Mouse (Mus musculus) left cerebral cortex, postnatal 10 days (tissue): ENCODE results near the gene Serinc4. TPM values are rescaled to one million over a fixed set of nuclear protein-coding genes. Genes with fewer than 3 reads are reported as not detected.
"Not testable (repeated sequence)": the region's sequence is repeated elsewhere in the genome, so short reads cannot be mapped to it uniquely, and the experiment has no call there.

ENCODE experiments used
- DNase-seq, 2 experiments: peaks; one replicate each; pipeline ENCODE4 v3.0.0; 2021 to 2022; ENCODE audit warnings: low spot score in 2 of 2, mixed read lengths in 1 of 2; ENCODE audit errors: extremely low spot score in 1 of 2
- intact Hi-C: fragments of 180-260 bp; cut with DNase I; formaldehyde crosslinking; loops from one replicate; pipeline ENCODE4 v1.15.1; 2025
- total RNA-seq, 2 experiments: library from RNA; stranded (reverse); gene quantifications; 2 replicates each; pipeline ENCODE4 v1.2.3; 2021

The Serinc4 gene
- 1 to 10 TPM; 1.2 to 1.3 TPM for total RNA-seq

DNA sequence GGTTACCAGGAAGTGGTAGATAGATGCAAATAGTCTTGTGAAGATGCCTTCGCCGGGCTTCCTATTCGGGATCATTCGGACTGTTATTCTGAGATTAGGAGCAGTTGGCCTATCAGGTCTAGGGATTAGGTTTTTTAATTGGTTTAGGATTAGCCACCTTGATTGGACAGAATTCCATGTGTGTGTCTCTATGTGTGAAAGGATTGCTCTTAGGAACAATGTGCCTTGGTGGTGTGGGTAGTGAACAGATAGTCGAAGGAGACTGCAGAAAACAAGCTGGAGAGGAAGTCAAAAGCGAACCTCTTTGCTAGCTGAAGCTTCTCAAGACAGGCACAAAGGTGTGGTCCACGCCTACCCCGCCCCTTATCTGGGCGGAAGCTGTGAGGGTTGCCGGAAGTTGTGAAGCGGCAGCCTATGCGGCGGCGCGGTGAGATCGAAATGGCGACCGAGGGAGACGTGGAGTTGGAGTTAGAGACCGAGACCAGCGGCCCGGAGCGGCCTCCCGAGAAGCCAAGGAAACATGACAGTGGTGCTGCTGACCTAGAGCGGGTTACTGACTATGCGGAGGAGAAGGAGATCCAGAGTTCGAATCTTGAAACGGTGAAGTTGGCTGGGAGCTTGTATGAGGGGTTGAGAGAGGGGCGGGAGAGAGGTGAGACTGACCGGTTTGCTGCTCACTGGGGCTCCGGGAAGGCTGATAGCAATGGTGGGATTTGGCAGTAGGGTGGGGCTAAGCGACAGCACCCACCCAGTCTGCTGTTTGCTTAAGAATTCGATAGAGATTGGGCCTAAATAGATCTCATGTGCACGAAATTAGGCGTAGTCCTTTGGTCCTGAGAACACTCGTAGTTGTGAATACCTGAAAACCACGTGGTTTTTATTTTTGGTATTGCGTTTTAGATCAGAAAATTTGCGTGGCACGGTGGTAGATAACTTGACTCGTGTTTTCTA lies at the start of gene Serinc4:
Gene Serinc4 (minus strand): TSS at position 90 of the 951 bp plus-strand sequence.
- intact Hi-C loops, result no loop called here
- DNase-seq, result peak; percentile 84 to 90

GRCm38 (mm10) chr2:121501550-121501949 lies 45.0 kb upstream of the Serinc4 start:
- DNase-seq, intact Hi-C loops: not testable (repeated sequence)

DNA sequence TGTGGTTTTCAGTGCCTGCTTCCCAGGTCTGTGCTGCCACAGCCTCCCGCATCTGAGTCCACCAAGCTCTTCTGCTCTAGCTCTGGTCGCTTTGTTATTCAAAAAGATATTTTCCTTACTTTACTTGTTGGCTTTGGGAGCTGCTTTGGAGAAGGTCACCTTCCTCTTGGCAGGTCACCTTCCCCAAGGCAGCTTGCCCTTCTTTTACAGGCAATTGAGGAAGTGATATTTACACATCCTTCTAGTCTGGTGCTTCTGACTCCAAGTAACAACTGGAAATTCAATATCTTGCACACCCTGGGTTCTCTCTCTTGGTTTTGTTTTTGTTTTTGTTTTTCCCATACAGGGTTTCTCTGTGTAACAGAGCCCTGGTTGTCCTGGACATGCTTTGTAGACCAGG lies 27.8 kb upstream of the Serinc4 start:
- intact Hi-C loops, DNase-seq: not testable (repeated sequence)

- intact Hi-C loops, result no loop called here
- no peak for DNase-seq
Measured at GRCm38 (mm10) chr2:121483576-121483975, 27.0 kb upstream of the Serinc4 start.

DNA sequence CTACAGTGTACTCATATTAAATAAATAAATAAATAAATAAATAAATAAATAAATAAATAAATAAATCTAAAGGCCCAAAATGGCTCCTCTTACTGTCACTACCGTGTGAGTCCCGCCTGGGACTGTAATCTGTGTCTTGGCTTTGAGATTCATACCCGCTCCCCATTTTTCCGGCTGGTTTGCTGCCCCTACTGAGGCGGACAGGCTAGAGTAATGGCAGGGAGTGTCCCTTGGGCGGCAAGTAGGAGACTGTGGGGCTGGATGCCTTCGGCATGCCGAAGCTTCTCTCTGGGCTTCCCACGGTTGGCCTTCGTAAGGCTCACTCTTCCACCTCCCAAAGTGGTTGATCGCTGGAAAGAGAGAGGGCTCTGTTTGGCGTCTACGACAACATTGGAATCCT lies 24.3 kb upstream of the Serinc4 start:
- intact Hi-C loops, DNase-seq: not testable (repeated sequence)

DNA sequence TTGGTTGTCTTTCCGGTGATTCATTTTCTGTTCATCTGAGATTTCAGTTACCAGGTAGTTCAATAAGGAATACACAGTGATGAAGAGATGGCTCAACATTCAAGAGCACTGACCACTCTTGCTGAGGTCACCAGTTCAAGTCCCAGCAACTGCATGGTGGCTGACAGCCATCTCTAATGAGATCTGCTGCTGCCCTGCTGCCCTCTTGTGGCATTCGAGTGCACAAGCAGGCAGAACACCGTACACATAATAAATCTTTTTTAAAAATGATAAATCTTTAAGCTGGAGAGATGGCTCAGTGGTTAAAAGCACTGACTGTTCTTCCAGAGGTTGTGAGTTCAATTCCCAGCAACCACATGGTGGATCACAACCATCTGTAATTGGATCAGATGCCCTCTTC lies 23.9 kb upstream of the Serinc4 start:
- DNase-seq, result peak in 1 of 2 experiments; percentile 40
- intact Hi-C loops, result no loop called here

- intact Hi-C loops, result no loop called here
- DNase-seq, result no peak
Measured at GRCm38 (mm10) chr2:121477491-121478266, 21.1 kb upstream of the Serinc4 start.

GRCm38 (mm10) chr2:121475306-121475705 lies 18.7 kb upstream of the Serinc4 start:
- intact Hi-C loops, DNase-seq: not testable (repeated sequence)

GRCm38 (mm10) chr2:121474180-121474535 lies 17.6 kb upstream of the Serinc4 start:
- DNase-seq, result no peak
- intact Hi-C loops, result no loop called here

- intact Hi-C loops, result not testable (repeated sequence)
Measured at GRCm38 (mm10) chr2:121473301-121474179, 17.0 kb upstream of the Serinc4 start, which contains the start of gene Mfap1b. Mfap1b (minus strand) TSS chr2:121474067.

GRCm38 (mm10) chr2:121472783-121473182 lies 16.2 kb upstream of the Serinc4 start:
- DNase-seq, intact Hi-C loops: not testable (repeated sequence)

More at GRCm38 (mm10) chr2:121473301-121474179, 17.0 kb upstream of the Serinc4 start, which contains the start of gene Mfap1b:
- DNase-seq, result peak; percentile 84 to 86

- DNase-seq, intact Hi-C loops: not testable (repeated sequence)
Measured at GRCm38 (mm10) chr2:121468982-121469381, 12.4 kb upstream of the Serinc4 start.

- intact Hi-C loops, result no loop called here
- no peak for DNase-seq
Measured at GRCm38 (mm10) chr2:121460071-121460470, 3.5 kb upstream of the Serinc4 start.

DNA sequence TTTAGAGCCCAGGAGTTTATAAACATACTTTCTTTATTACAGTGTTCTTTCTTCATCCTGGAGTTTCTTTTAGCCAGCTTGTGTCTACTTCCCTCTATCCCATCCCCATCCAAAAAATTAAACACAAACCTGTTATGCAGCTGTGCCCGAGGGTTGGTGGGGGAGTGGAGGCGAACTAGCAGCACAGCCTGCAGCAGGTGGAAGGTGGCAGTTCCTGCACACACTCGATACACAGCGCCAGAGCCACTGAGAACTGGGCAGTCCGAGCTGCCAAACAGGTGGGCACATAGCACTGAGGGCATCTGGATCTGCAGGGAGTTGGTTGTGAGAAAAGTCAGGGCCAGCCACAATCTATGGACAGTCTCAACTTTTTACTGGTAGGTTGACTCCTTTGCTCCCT lies 1.0 kb downstream of the Serinc4 start:
- intact Hi-C loops, result no loop called here
- no peak for DNase-seq

DNA sequence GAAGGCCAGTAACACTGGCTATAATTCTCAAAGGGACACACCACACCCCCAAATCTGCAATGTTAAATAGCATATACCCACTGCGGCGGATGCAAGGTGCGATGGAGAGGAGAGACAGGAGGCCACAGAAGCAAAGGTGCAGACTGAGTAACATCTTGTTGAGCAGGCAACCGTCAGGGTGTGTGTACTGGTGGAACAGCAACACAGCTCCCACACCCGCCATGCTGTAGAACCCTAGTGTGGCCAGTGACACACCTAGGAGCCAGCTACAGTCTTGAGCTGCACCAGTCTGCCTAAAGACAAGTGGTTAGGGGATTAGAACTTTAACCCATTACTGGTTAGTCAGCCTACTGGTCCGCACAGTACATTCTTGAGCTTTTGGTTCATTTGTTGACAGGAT lies 2.7 kb downstream of the Serinc4 start:
- intact Hi-C loops, result no loop called here
- DNase-seq, result no peak

DNA sequence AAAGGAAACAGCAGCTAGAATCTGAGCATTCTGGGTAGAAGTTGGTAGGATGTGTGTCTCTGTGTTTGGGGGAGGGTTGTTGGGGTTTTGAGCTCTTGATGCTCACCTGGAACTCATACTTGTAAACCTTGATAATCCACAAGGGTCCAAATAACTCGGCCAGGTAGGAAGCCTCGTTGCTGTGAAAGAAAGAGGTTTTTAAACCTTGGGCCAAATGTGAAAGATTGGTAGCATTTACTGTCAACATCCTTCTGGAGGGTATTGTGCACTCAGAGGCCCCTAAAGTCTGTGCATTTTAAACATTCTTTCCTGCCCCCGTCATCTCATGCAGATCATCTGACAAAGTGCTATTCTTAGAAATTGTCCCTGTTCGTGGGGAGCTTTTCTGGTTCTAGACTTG lies 3.6 kb downstream of the Serinc4 start, which contains the start of gene Hypk:
Gene Hypk (plus strand): TSS at position 301 of the 400 bp plus-strand sequence.
- intact Hi-C loops, result no loop called here
- DNase-seq, result no peak

- intact Hi-C loops, result no loop called here
Measured at GRCm38 (mm10) chr2:121452361-121452760, 4.2 kb downstream of the Serinc4 start.

DNA sequence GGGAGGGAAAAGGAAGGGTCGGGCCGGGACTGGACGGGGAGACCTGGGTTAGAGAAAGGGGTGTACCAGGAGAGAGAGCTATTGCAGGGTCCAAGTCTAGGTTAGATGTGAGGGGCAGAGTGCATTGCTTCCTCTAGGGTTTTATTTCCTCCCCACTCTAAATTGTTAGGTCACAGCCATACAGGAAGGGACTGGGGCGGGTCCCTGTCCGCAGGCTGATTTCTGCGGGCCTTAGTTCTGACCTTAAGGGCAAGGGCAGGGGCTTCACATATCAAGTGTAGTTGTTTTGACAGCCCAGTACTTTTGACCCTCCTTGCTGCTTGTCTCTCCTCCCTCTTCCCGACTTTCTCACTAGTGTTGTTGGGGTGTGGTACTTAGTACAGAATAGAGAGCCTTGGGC lies 6.5 kb downstream of the Serinc4 start:
- intact Hi-C loops, result no loop called here

More at GRCm38 (mm10) chr2:121452361-121452760, 4.2 kb downstream of the Serinc4 start:
- DNase-seq, result no peak

More for the DNA sequence above, 6.5 kb downstream of the Serinc4 start:
- DNase-seq, result no peak
